Mouse (Mus musculus): Measurements from ENCODE around the gene Sox8. TPM values are rescaled to one million over a fixed set of nuclear protein-coding genes. Genes with fewer than 3 reads are reported as not detected.

The Sox8 gene
- total RNA-seq (2021) = 10 to 100 TPM; 78.2 to 81.1 TPM
- long read RNA-seq, experiment 1, transcript Sox8-201 (3 exons, 3,000 nt) = major isoform, 60 of 93 reads
- long read RNA-seq, experiment 1, partial matches to known transcripts = 7 of 93 reads
- long read RNA-seq, experiment 1, other reads (novel, unspliced or antisense) = 24 of 93 reads
- long read RNA-seq, experiment 2, transcript Sox8-201 (3 exons, 3,000 nt) = major isoform, 73 of 104 reads
- long read RNA-seq, experiment 2, transcript Sox8-202 (2 exons, 928 nt) = minor isoform, 5 of 104 reads
- long read RNA-seq, experiment 2, partial matches to known transcripts = 8 of 104 reads
- long read RNA-seq, experiment 2, other reads (novel, unspliced or antisense) = 17 of 104 reads

DNA sequence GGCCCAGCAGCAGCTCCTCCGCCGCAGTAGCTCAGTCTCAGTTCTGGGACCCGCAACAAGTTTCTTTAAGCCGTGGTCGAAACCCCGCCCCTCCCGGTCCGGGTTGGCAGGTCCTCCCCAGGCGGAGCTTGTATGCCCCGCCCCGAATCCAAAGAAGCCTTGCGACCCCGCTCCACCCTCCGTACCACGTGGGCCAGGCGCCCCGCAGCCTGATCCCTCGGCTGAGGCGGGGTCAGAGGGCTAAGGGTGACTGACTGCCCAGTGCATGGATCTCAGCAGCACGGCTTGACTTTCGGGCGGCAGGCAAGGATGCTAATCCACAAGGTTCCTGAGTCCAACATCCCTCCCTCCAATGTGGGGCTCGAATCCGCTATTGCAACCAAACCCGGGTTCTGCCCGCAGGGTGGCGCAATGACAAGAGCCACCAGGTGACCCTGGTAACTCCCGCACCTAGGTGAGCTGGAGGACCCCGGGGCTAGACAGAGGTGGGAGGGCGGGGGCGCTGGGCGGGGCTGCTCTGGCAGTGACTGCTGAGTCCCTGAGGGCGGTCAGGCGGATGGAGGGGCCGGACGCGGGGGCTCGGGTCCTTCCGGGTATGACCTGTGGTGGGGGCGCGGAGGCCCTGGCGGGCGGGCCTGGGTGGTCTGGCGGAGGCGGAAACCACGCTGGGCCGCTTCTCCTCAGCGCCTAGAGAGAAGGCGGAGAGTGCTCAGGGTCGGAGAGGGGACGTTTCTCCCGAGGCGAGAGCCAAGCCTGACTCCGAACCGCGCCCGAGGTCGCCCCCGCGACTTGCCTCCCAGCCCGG is at the start of gene Sox8:
Sox8 (minus strand) TSS at position 39 of the 805 bp plus-strand sequence.
- DNase-seq (ENCODE audit: low spot score in 2 of 2) = peak; percentile 89 to 94

- DNase-seq (ENCODE audit: low spot score in 2 of 2) = peak; percentile 60 to 76
These were observed 48.1 kb upstream of the Sox8 start for GRCm38 (mm10) chr17:25618508-25619056.

DNA sequence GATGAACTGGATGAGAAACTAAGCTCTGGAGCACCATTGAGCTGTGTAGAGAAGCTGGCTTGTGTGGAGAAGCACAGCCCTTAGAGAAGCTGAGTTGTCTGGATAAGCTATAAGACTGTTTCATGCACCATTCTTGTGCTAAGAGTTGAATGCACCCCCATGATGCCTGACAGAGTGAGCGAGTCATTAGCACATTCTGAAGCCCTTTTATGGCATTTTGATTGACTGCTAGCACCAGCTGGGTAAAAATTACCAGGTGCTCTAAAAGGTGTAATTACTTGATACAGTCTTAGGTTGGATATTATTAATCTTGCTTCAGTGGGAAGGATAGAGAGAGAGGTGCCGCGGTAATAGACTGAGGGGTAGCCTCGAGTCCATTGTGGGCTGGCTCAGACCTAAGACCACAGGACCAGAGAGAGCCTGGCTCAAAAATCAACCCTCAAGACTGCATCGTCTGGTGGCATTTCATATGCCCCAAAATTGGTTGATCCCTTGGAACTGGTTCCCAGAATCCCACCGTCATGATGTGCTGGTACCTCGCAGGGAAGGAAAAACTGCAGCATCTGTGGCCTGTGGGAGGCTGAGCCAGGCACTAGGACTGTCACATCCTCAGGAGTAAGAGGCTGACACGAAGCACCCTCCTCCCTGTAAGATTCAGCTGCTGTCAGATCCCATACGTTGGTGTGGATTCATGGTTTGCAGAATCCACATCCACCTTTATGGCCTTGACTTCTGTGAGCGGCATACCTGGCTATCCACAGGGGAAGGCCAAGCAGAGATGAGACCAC is 44.4 kb upstream of the Sox8 start:
- no peak for DNase-seq (ENCODE audit: low spot score in 2 of 2)

DNA sequence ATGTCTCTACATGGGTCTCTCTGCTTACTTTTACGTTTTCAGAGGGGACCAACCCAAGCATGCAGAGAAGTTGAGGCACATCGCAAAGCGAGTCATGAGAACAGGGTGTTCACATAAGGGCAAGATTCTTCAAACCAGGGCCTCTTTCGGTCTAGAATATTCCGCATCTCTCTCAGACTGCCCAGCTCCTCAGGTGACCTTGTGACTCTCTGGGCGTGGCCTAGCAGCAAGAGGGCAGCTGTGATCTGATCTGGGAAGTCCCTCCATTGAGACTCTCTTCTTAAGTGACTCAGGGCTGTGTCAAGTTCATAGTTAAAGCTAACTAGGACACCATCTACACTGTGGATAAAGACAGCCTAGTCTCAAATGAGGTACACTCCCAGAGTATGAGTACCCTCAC is 42.8 kb upstream of the Sox8 start:
- no peak for DNase-seq (ENCODE audit: low spot score in 2 of 2)

DNA sequence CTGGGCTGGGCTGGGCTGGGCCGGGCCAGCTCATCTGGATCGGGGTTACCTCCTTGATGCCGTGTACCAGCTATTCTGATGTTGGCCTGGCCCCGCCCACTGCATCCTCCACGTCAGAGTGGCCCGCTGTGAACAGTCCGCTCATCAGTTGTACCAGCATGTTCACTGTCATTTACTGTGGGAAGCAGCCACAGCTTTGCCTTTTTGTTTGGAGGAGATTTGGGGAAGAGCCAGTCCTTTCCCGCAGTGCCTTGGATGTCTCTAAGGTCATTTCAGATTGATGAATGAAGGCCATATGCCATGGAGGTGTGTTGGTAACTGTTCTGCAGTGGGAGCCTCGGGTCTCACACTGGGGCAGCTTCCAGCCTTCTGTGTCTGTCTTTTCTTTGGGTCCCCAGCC is 42.1 kb upstream of the Sox8 start:
- no peak for DNase-seq (ENCODE audit: low spot score in 2 of 2)

- DNase-seq (ENCODE audit: low spot score in 2 of 2) = peak; percentile 55 to 57
These were observed 39.7 kb upstream of the Sox8 start for GRCm38 (mm10) chr17:25610151-25610550.

DNA sequence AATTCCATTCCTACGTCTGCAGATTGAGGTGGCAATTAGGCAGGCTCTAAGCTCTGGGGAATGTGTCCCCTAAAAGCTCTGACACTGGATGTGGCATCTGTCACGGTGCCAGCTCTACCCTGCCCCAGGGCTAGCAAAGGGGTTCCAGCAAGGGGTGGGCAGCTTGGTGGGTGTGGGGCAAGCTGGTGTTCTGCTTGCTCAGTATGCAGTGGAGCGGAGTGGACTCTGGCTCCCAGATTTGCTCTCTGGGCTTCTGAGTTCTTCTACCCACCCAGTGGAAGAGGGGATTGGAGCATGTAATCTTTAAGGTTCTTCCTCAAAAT is 39.0 kb upstream of the Sox8 start:
- DNase-seq (ENCODE audit: low spot score in 2 of 2) = no peak

GRCm38 (mm10) chr17:25608821-25609505 is 38.5 kb upstream of the Sox8 start:
- DNase-seq (ENCODE audit: low spot score in 2 of 2) = no peak

DNA sequence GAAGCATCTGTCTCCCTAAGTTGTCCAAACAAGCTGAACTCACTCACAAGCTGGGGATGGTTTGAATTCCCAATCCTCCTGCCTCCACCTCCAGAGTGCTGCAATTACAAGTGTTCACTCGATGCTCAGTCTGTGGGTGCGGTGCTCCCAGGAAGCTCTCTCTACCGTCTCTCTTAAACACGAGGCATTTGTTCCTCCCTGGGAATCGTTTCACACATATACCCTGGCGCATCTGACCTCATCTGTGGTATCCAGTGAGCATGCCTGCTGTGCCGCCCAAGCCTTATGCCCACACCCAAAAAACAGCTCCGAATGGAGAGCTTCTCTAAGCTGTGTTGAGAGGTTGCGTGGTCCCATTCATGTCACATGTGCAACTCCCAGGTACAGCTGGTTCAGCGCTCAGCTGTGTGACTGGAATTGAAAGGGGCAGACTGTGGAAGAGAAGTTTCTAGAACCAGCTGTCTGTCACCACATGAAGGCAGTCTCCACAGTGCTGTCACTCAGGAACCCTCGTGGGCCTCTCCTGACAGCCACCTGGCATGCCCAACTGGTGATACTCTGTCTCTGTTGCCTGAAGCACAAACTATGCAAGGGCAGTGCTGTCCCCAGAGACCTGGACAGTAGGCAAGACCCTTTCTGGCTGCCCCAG is 37.8 kb upstream of the Sox8 start:
- DNase-seq (ENCODE audit: low spot score in 2 of 2) = peak in 1 of 2 experiments; percentile 35

- no peak for DNase-seq (ENCODE audit: low spot score in 2 of 2)
These were observed 33.7 kb upstream of the Sox8 start for GRCm38 (mm10) chr17:25604234-25604633.

DNA sequence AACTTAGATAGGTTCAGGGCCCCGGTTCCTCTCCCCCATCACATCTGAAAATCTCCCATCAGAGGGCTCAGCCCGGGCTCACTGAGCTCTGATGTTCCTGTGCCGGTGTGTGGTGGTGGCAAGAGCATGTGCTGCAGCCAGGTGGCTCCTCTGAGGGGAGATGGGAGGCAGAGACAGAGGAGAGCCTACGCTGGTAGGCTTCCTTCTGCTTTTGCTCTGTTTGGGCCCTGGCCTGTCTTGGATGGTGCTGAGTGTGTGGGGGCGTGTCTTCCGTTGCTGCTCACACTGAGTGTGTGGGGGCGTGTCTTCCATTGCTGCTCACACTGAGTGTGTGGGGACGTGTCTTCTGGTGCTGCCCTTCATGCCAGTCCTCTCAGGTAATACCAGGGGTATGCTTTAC is 31.9 kb upstream of the Sox8 start:
- DNase-seq (ENCODE audit: low spot score in 2 of 2) = no peak

GRCm38 (mm10) chr17:25597537-25597936 is 27.1 kb upstream of the Sox8 start:
- DNase-seq (ENCODE audit: low spot score in 2 of 2) = peak in 1 of 2 experiments; percentile 39

- DNase-seq (ENCODE audit: low spot score in 2 of 2) = no peak
These were observed 25.0 kb upstream of the Sox8 start for GRCm38 (mm10) chr17:25595495-25595894.

GRCm38 (mm10) chr17:25593411-25594261 is 23.1 kb upstream of the Sox8 start:
- no peak for DNase-seq (ENCODE audit: low spot score in 2 of 2)

- no peak for DNase-seq (ENCODE audit: low spot score in 2 of 2)
These were observed 21.9 kb upstream of the Sox8 start for GRCm38 (mm10) chr17:25592336-25592735.

DNA sequence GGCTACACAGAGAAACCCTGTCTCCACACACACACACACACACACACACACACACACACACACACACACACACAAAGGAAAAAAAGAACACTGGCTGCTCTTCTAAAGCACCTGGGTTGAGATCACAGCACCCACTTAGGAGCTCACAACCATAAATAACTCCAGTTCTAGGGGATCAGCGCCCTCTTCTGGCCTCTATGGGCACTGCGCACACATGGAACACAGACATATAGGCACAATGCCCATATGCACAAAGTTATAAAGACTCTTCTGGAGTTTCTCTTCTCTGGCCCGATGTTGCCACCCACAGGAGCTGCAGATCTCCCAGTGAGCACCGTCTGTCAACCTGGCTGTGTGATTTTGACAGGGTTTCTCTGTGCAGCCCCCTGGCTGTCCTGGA is 20.5 kb upstream of the Sox8 start:
- DNase-seq (ENCODE audit: low spot score in 2 of 2) = no peak

- no peak for DNase-seq (ENCODE audit: low spot score in 2 of 2)
These were observed 19.6 kb upstream of the Sox8 start for GRCm38 (mm10) chr17:25590068-25590467.

DNA sequence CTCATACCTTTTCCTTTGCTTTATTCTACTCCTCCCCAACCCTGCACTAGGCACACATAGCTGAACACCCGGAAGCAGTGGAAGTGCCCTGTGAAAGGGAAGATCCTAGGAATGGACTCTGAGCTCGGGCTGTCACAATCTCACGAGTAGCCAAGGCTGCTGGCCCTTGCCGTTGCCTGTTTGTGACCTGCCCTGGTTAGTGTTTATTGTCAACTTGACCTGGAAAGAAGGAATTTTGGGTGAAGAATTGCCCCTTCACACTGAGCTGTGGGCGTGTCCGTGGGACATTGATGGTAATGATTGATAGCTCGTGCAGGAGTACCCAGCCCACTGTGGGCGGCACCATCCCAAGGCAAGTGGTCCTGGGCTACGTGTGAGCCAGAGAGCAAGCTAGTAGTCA is 14.2 kb upstream of the Sox8 start:
- DNase-seq (ENCODE audit: low spot score in 2 of 2) = no peak

- no peak for DNase-seq (ENCODE audit: low spot score in 2 of 2)
These were observed 13.4 kb upstream of the Sox8 start for GRCm38 (mm10) chr17:25583858-25584257.

All from layer of hippocampus, postnatal 14 days (tissue).